Mouse (Mus musculus) neural tube, embryonic 15.5 days (tissue): ENCODE measurements around the gene Rfk. TPM values are rescaled to one million over a fixed set of nuclear protein-coding genes. Genes with fewer than 3 reads are reported as not detected.

Experiments
- ATAC-seq: fragments of 200-750 bp; cut with Nextera tagmentation; 2 replicates; pipeline ENCODE4 v1.8.0; 2017; ENCODE audit warnings: mild to moderate bottlenecking, moderate TSS enrichment, moderate library complexity; ENCODE audit not compliant: low FRiP score
- H3K27ac ChIP-seq: fragments of 300-500 bp; sonication (generic); replicated peaks from 2 replicates; pipeline ENCODE4 v1.5.1; 2015; ENCODE audit warnings: mild to moderate bottlenecking, inconsistent platforms
- H3K27me3 ChIP-seq: fragments of 300-500 bp; sonication (generic); replicated peaks from 2 replicates; pipeline ENCODE4 v1.6.1; 2015; ENCODE audit warnings: inconsistent platforms
- H3K36me3 ChIP-seq: fragments of 300-500 bp; sonication (generic); 2 replicates; pipeline ENCODE4 v1.6.1; 2015; ENCODE audit warnings: inconsistent platforms
- H3K4me1 ChIP-seq: fragments of 300-500 bp; sonication (generic); 2 replicates; pipeline ENCODE4 v1.6.1; 2015; ENCODE audit warnings: inconsistent platforms
- H3K4me2 ChIP-seq: fragments of 300-500 bp; sonication (generic); 2 replicates; pipeline ENCODE4 v1.6.1; 2015; ENCODE audit warnings: inconsistent platforms, mild to moderate bottlenecking, moderate library complexity
- H3K4me3 ChIP-seq: fragments of 300-500 bp; sonication (generic); replicated peaks from 2 replicates; pipeline ENCODE4 v1.5.1; 2015; ENCODE audit warnings: mild to moderate bottlenecking, inconsistent platforms
- H3K9ac ChIP-seq: fragments of 300-500 bp; sonication (generic); replicated peaks from 2 replicates; pipeline ENCODE4 v1.6.1; 2015; ENCODE audit warnings: mild to moderate bottlenecking, inconsistent platforms
- H3K9me3 ChIP-seq: fragments of 300-500 bp; sonication (generic); replicated peaks from 2 replicates; pipeline ENCODE4 v1.6.1; 2016; ENCODE audit warnings: inconsistent platforms
- WGBS: fragments of 180-500 bp; shearing (Covaris S2); methylation state at CpG from one replicate; pipeline ENCODE4 v1.1.7; 2015; ENCODE audit warnings: mixed read lengths; 5-methylcytosine and 5-hydroxymethylcytosine counted together
- polyA plus RNA-seq: library from polyadenylated mRNA; unstranded; fragments of >200 nt; fragmentation: Nextera tagmentation; extraction: Ambion mirVana; gene quantifications from 2 replicates; pipeline ENCODE4 v1.2.1, GENCODE M21; 2015

Gene Rfk
- polyA plus RNA-seq, 1 experiment from 2014 or later, result 97.4 TPM

DNA sequence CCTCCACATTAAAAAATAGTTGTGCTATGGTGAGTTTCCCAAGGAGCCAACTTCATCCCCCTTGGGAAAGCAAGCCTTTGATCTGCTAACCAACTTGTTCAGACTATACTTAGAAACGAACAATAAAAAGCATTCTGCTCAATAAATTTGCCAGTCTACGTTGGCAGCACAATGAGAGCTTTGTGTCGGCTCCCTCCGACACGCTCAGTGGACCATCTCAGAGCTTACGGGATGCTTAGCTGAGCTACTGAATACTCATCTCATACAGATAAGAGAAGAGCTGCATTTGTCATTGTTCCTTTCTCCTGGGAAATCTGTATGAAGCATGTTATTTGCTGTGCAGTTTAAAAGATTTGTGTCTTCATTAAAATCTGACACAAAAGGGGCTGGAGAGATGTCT is 7.4 kb upstream of the Rfk start:
- 8% methylated on average over 6 of the region's 6 CpGs for WGBS
- Histone ChIP-seq H3K9me3 (no peaks in the 10 kb centered on the region), H3K27ac (no peak overlapping the region), H3K4me1 (0 out of 2 replicates have a peak, but pooled peaks cover 4% of the 10 kb centered on the region), H3K4me3 (no peak overlapping the region), H3K4me2 (no peak overlapping the region), H3K27me3 (no peaks in the 10 kb centered on the region), H3K36me3 (no peaks in the 10 kb centered on the region), H3K9ac (no peak overlapping the region)
- no peak for ATAC-seq

DNA sequence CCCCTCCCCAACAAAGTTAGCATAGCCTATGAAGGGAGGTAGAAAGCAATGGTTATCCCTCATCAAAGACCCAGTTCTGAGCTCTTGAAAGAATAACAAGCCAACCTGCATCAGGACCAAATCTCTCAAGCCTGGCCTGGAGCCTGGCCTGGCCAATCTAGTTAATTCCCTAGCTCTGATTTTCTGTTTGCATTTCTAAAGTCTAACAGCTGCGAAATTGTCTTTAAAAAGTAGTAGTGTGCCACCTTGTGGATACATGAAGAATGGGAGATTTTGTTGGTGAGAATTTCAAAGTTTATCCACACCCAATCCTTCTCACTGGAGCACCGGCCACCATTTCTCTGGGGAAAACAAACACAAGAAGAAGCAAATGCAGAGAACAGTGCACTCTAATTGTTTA is 5.4 kb upstream of the Rfk start:
- H3K4me3 ChIP-seq, result no peak overlapping the region
- no peaks in the 10 kb centered on the region for H3K9me3 ChIP-seq
- no peak overlapping the region for H3K4me2 ChIP-seq
- peaks cover 8% of the 10 kb centered on the region; the same call in 1 of the 2 replicates for H3K27me3 ChIP-seq
- no peaks in the 10 kb centered on the region for H3K36me3 ChIP-seq
- no peak overlapping the region for H3K9ac ChIP-seq
- no peak overlapping the region for H3K27ac ChIP-seq
- ATAC-seq, result no peak
- WGBS, result 20% methylated on average over 2 of the region's 2 CpGs
- H3K4me1 ChIP-seq, result peaks cover 8% of the 10 kb centered on the region; the same call in 1 of the 2 replicates

DNA sequence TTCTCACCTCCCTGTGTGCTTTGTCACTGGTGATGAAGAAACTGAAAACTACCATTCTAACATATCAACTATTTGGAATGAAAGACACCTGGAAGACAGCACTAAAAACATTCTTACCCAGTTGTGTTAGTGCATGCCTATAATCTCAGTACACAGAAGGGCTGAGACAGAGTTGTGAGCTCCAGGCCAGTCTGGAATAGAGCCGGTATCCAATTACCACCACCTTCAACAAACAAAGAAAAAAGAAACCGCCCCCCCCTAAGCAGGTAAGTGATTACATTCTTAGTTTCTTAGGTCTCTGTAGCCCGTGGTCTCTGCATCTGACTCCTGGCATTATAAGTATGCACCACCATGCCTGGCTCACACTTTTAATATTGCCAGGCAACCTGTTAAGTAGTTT is 977 bp upstream of the Rfk start:
- no peaks in the 10 kb centered on the region for H3K36me3 ChIP-seq
- no peak overlapping the region for H3K4me3 ChIP-seq
- H3K27ac ChIP-seq, result no peak overlapping the region
- H3K4me2 ChIP-seq, result peak overlapping the region; percentile 64; the same call in 1 of the 2 replicates
- H3K9me3 ChIP-seq, result no peaks in the 10 kb centered on the region
- H3K27me3 ChIP-seq, result peaks cover 8% of the 10 kb centered on the region; the same call in 1 of the 2 replicates
- no peak overlapping the region for H3K9ac ChIP-seq
- peaks cover 18% of the 10 kb centered on the region for H3K4me1 ChIP-seq
- ATAC-seq, result no peak
- 26% methylated on average over 3 of the region's 3 CpGs for WGBS

GRCm38 (mm10) chr19:17396802-17397201 is 3.0 kb downstream of the Rfk start:
- no peak overlapping the region for H3K9ac ChIP-seq
- H3K4me3 ChIP-seq, result no peak overlapping the region
- H3K36me3 ChIP-seq, result peaks cover 29% of the 10 kb centered on the region
- peaks cover 18% of the 10 kb centered on the region for H3K4me1 ChIP-seq
- no peak overlapping the region for H3K4me2 ChIP-seq
- ATAC-seq, result no peak
- no peaks in the 10 kb centered on the region for H3K9me3 ChIP-seq
- H3K27me3 ChIP-seq, result peaks cover 8% of the 10 kb centered on the region; the same call in 1 of the 2 replicates
- 94% methylated on average over 4 of the region's 4 CpGs for WGBS
- no peak overlapping the region for H3K27ac ChIP-seq

DNA sequence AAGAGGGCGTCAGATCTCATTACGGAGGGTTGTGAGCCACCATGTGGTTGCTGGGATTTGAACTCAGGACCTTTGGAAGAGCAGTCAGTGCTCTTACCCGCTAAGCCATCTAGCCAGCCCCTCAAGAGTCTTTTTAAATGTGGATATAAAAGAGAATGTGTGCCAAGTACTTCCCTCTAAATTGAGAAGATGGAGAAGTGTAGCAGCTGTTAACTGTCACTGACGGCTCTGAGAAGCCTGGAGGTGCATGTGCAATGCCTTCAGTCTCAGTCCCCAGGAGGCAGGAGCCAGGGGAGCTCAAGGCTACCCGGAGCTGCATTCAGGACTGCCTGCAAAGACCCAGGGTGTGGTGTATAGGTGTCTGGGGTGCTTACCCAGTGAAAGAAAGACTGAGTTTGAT is 4.1 kb downstream of the Rfk start:
- Histone ChIP-seq H3K27ac (no peak overlapping the region), H3K4me1 (peaks cover 18% of the 10 kb centered on the region), H3K27me3 (0 out of 2 replicates have a peak, but pooled peaks cover 3% of the 10 kb centered on the region), H3K9ac (no peak overlapping the region), H3K4me3 (no peak overlapping the region), H3K4me2 (no peak overlapping the region), H3K36me3 (peaks cover 29% of the 10 kb centered on the region), H3K9me3 (no peaks in the 10 kb centered on the region)
- ATAC-seq, result no peak
- 82% methylated on average over 5 of the region's 5 CpGs for WGBS

- Histone ChIP-seq H3K36me3 (peaks cover 29% of the 10 kb centered on the region), H3K9me3 (no peaks in the 10 kb centered on the region), H3K4me1 (peaks cover 10% of the 10 kb centered on the region), H3K27ac (no peak overlapping the region), H3K4me3 (no peak overlapping the region), H3K9ac (no peak overlapping the region), H3K27me3 (no peaks in the 10 kb centered on the region), H3K4me2 (no peak overlapping the region)
- ATAC-seq, result no peak
- WGBS, result 94% methylated on average over 4 of the region's 4 CpGs
Measured at GRCm38 (mm10) chr19:17399965-17400364, 6.1 kb downstream of the Rfk start.

- Histone ChIP-seq H3K9me3 (no peaks in the 10 kb centered on the region), H3K36me3 (peaks cover 29% of the 10 kb centered on the region), H3K4me3 (no peak overlapping the region), H3K27ac (no peak overlapping the region), H3K4me2 (no peak overlapping the region), H3K27me3 (no peaks in the 10 kb centered on the region), H3K9ac (no peak overlapping the region), H3K4me1 (0 out of 2 replicates have a peak, but pooled peaks cover 5% of the 10 kb centered on the region)
- no peak for ATAC-seq
- 91% methylated on average over 4 of the region's 4 CpGs for WGBS
Measured at GRCm38 (mm10) chr19:17400571-17400970, 6.7 kb downstream of the Rfk start.

DNA sequence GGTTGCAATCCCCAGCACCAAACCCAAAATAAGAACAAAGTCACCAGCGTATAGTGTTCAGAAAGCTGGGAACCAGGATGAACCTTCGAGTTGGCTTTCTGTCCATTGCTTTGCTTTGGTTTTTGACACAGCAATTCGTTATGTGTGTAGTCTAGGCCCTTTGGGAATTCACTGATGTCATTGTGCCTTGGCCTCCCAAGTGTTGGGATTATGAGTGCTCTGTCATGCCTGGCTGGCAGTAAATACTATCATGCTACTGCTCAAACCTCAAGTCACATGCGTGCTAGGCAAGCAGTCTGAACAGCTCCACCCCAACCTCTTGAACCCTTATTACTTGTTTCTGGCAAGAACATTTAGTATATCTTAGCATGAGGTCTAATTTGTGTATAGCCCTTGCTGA is 9.3 kb downstream of the Rfk start:
- Histone ChIP-seq H3K4me3 (no peak overlapping the region), H3K27ac (no peak overlapping the region), H3K4me2 (no peak overlapping the region), H3K9me3 (no peaks in the 10 kb centered on the region), H3K36me3 (peaks cover 27% of the 10 kb centered on the region), H3K27me3 (no peaks in the 10 kb centered on the region), H3K4me1 (no peaks in the 10 kb centered on the region), H3K9ac (no peak overlapping the region)
- ATAC-seq, result no peak
- 94% methylated on average over 4 of the region's 4 CpGs for whole genome bisulfite sequencing

GRCm38 (mm10) chr19:17406823-17407222 is 13.0 kb downstream of the Rfk start:
- no peaks in the 10 kb centered on the region for H3K27me3 ChIP-seq
- H3K9ac ChIP-seq, result no peak overlapping the region
- 88% methylated on average over 5 of the region's 5 CpGs for WGBS
- H3K27ac ChIP-seq, result no peak overlapping the region
- H3K4me1 ChIP-seq, result no peaks in the 10 kb centered on the region
- ATAC-seq, result no peak
- no peak overlapping the region for H3K4me3 ChIP-seq
- H3K9me3 ChIP-seq, result no peaks in the 10 kb centered on the region
- no peaks in the 10 kb centered on the region for H3K36me3 ChIP-seq
- H3K4me2 ChIP-seq, result no peak overlapping the region

GRCm38 (mm10) chr19:17408591-17408990 is 14.7 kb downstream of the Rfk start:
- H3K4me2 ChIP-seq, result no peak overlapping the region
- H3K27ac ChIP-seq, result no peak overlapping the region
- no peaks in the 10 kb centered on the region for H3K27me3 ChIP-seq
- no peak overlapping the region for H3K4me3 ChIP-seq
- no peaks in the 10 kb centered on the region for H3K4me1 ChIP-seq
- no peak overlapping the region for H3K9ac ChIP-seq
- no peaks in the 10 kb centered on the region for H3K9me3 ChIP-seq
- no peaks in the 10 kb centered on the region for H3K36me3 ChIP-seq
- no peak for ATAC-seq

DNA sequence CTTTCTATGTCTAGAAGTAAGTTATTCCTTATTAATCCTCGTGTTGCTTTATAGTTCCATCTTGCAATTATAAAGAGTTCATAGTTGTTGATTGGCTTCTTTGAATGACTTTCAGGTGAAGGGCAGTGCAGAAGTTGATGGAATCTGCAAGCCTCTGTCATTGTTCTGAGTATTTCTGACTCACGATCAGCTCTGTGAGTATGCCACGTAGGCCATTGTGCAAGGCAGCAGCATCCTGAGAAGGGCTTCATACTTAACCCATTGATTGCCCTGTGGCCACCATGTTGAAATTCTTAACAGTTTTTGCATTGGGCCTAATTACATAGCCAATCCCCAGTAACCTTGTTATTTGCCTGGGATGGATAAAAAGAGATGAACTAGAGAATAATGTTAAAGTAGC is 15.5 kb downstream of the Rfk start:
- H3K36me3 ChIP-seq, result no peaks in the 10 kb centered on the region
- no peak overlapping the region for H3K27ac ChIP-seq
- 58% methylated on average over 3 of the region's 3 CpGs for WGBS
- H3K27me3 ChIP-seq, result no peaks in the 10 kb centered on the region
- no peak overlapping the region for H3K9ac ChIP-seq
- no peak overlapping the region for H3K4me2 ChIP-seq
- no peak for ATAC-seq
- no peak overlapping the region for H3K4me3 ChIP-seq
- H3K4me1 ChIP-seq, result no peaks in the 10 kb centered on the region
- H3K9me3 ChIP-seq, result no peaks in the 10 kb centered on the region

DNA sequence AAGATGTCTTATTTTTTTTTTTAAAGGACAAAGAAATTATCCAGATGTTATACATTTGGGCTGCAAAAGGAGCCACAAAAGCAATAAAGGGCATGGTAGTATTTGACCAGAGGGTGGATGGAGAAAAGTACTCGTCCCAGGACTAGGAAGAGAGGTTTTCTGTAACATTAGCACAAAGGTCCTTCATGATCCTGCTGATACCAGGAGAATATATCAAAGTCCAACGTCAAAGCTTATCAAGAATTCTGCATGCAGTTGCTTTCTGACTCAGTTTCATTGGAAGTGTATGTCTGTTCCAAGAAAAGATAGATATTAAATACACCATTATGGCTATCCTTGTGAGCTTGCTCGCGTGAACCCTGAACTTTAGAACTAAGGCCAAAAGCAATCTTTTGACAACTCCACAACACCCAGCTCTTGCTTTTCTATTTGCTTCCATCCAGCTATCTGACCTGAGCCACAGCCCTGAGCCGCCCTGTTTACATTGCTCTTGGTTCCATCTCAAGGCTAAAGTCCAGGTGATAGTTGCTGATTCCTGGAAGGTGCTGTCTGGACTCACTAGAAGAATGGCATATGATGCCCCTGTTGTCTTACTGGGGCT is 16.7 kb downstream of the Rfk start:
- Histone ChIP-seq H3K27me3 (no peaks in the 10 kb centered on the region), H3K4me1 (no peaks in the 10 kb centered on the region), H3K4me3 (no peak overlapping the region), H3K27ac (no peak overlapping the region), H3K36me3 (no peaks in the 10 kb centered on the region), H3K4me2 (no peak overlapping the region), H3K9ac (no peak overlapping the region), H3K9me3 (no peaks in the 10 kb centered on the region)
- ATAC-seq, result no peak
- 93% methylated on average over 5 of the region's 5 CpGs for WGBS
